Mouse (Mus musculus) liver, postnatal 0 days (tissue): ENCODE results near the gene Rac2.

ENCODE experiments used
- CTCF ChIP-seq: sonication (generic); IDR thresholded peaks from 2 replicates; pipeline ENCODE4 v1.5.1; 2016; ENCODE audit warnings: antibody characterized with exemption, low read depth
- EP300 ChIP-seq: IDR thresholded peaks from 2 replicates; pipeline ENCODE4 v1.6.1; 2016; ENCODE audit warnings: antibody characterized with exemption, low read depth, mild to moderate bottlenecking

- TF ChIP-seq CTCF (no peak), EP300 (no peak)
These were observed 3.8 kb upstream of the Rac2 start for GRCm38 (mm10) chr15:78576284-78576810.
